Mouse (Mus musculus) ovary, postnatal 14 days (tissue): ENCODE data around the gene Ilkap.
A peak's percentile ranks its signal among the peaks of the same experiment; 100 is the strongest.

Experiments used
- DNase-seq: peaks from one replicate; pipeline ENCODE4 v3.0.0; 2022; ENCODE audit warnings: low spot score

Ilkap gene

GRCm38 (mm10) chr1:91398260-91399062 is at the start of gene Ilkap:
Gene Ilkap (minus strand): TSS chr1:91398815.
- peak; percentile 72 for DNase-seq

DNA sequence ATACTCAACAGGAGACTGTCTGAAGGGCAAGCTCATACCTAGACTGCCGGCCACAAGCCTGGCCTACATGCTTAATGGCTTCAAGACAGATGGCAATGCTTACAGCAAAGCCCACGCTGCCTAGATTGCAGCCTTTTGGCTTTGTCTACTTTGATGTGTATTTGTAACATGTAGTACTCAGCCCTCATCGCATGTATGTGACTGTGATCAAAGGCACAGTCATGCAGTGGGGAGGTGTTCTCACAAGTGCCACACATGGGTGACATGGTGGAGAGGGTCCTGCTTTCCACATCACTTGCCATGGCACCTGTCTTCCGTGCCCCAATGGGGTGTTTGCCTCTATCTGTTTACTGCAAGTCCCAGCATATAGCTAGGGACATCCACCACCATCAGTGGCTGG is 47.9 kb upstream of the Ilkap start:
- DNase-seq: no peak

DNA sequence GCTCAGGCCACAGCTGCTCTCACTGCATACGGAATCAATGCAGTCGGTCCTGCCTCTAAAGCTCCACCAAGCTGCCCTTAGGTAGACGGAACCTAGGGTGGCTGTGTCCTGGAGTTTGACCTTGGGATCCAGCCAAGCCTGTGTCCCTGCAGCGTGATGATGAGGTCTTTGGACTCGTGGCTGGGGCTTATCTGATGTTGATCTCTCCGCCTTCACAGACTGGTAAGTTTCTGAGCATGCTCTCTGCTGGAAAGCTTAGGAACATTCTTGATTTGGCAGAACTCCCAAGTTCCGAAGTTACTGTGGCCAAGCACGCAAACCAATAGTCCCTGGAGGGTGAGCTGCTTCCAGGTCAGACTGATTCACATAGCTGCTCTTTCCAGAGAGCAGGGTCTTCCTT is 47.4 kb upstream of the Ilkap start:
- DNase-seq: peak; percentile 44

DNA sequence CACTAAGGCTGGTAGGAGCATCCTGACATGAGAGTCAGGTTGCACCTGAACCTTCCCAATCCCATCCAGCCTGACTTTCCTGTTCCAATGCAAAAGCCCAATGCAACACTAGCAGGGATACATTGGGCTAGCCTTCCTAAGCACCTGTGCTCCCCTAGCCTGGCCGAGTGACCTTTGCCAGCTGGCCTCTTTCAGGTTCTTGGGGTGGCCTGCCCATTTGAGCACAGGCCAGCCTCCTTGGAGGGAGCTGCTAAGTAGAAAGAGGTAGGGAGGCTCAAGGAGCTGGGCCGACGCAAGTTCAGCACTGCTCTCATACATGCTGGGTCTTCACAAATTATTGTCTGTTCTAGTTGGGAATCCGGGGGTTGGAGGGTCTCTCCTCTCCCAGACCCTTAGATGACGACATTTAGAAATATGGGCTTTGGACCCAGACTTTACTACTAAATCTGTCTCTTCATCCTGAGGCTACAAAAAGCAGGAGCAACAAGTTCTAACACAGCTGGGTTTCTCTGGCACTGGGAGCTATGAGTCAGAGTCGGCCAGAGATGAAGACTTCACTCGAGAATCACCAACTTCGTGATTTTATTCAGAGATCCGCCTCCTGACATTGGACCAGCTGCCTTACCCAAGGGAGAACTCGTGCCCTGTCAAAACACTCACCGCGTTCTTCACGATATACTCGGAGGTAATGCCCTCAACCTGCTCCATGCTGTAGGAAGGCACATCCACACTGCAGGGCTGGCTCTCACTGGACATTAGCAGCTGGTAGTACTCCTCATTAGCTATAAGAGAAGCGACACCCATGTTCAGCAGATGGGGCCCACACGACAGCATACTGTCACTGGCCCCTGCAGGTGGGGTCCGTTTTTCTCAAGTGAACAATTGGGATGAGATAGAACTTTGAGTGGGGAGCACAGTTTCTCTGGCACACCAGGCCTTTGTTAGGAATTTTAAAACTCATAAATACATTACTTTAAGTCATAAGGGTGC is 46.5 kb upstream of the Ilkap start:
- no peak for DNase-seq

- no peak for DNase-seq
These were observed 43.9 kb upstream of the Ilkap start for GRCm38 (mm10) chr1:91442350-91442990.

GRCm38 (mm10) chr1:91441855-91442254 is 43.2 kb upstream of the Ilkap start:
- no peak for DNase-seq

- DNase-seq: no peak
These were observed 41.2 kb upstream of the Ilkap start for GRCm38 (mm10) chr1:91439776-91440175.

GRCm38 (mm10) chr1:91437573-91437972 is 39.0 kb upstream of the Ilkap start:
- no peak for DNase-seq

- DNase-seq: no peak
These were observed 38.4 kb upstream of the Ilkap start for GRCm38 (mm10) chr1:91437083-91437400.

DNA sequence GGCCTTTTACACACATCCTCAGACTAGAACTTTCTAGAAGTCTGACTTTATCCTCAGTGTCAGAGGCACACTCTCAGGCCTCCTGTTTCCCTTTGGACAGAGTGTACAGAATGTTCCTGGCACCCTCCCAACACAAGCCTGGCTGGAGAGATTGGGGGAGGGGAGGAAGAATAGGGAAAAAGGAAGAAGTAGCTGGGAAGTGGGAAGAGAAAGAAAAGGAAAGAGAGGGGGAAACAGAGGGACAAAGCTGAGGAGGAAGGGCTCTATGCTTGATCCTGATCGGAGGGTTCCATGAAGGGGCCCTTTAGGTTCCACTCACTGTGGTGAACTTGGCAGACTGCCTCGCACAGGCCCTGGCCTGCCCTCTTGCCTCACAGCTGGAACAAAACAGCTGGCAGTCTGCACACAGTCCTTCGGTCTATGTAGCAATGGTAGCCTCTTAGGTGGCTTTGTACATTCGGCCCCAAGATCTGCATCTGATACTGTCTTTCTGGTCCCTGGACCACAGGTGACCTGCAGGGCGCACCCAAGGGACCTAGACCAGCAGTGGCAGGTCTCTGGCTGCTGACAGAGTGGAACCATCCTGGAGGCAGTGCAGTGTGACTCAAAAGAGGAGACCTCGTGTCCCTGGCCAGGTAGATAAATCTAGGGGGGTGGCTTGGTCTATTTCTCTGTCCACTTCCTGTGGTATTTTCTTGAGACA is 37.9 kb upstream of the Ilkap start:
- peak; percentile 81 for DNase-seq

DNA sequence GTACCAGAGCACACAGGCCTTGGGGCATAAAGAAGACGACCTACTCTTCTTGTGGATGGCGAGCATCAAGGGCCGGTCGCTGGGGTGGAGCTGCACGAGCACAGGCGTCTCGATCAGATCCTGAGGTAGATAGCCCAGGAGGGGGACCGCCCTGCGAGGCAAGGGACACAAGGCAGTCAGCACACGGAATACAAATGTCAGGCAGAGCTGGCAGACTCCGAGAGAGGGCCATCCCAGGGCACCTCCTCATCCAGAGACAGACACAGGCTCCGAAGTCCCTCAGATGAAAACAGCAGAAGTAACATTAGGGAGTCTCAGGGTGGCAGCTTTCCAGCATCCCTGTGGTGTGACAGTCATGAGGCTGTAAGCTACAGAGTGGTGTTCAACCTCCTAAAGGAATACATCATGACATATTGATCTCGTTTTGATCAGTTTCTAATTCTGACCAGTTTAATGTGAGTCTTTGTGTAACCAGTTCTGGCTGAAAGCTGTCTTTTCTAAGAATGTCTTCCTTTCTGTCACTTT is 37.1 kb upstream of the Ilkap start:
- no peak for DNase-seq

DNA sequence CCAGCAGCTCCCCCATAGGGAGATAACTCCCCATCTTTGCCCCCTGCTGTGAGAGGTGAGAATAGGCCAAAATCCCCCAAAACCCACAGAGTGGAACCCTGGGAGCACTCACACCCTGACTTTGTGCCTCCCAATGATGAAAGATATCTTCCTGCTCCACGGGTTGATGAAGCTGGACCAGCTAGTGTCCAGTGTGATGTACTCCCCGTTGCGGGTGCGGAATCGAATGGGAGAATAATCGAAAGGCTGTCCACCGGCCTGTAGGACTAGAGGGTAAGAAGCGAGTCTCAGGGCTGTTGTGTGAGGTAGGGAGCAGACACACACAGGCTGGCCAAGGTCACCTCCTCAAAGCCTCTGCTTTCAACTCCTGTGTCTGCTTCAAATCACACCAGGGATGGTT is 36.3 kb upstream of the Ilkap start:
- DNase-seq: no peak

DNA sequence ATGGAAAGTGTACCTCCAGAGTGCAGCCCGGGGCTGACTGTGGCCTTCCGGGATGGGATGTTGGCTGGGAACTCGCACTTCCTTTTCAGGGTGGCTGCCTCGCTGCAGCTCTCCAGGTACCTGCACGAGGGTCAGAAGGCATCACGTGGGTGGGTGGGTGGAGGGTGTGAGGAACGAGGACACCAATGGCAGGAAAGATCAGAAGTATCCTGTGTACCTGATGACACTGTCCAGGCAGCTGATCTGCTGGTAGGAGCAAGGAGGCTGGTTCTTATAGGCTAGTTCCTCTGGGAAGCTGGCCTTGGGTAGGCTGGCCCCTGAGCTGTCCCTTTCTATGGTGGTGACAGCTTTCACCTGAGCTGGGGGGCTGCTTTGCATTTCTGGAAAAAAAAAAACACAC is 32.1 kb upstream of the Ilkap start:
- DNase-seq: no peak

DNA sequence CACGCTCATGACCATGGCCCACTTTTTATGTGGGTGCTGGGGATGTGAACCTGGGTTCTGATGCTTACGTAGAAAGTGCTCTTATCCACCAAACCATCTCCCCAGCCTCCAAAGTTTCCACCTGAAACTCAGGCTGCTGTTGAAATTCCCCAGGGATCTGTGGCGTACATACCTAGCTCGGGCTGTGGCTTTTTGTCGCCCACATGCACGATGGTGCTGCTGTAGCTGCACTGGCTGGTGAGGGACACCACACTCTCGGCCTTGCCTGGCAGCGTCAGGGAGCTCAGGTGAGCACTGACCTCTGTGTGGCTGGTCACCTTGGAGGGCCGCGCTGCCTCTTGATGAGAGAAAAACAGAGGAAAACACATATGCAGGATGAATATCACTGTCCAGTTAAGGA is 30.6 kb upstream of the Ilkap start:
- DNase-seq: no peak

GRCm38 (mm10) chr1:91428614-91429013 is 30.0 kb upstream of the Ilkap start:
- peak; percentile 78 for DNase-seq

GRCm38 (mm10) chr1:91426397-91426796 is 27.8 kb upstream of the Ilkap start:
- no peak for DNase-seq

GRCm38 (mm10) chr1:91420601-91421065 is 22.0 kb upstream of the Ilkap start:
- DNase-seq: no peak

DNA sequence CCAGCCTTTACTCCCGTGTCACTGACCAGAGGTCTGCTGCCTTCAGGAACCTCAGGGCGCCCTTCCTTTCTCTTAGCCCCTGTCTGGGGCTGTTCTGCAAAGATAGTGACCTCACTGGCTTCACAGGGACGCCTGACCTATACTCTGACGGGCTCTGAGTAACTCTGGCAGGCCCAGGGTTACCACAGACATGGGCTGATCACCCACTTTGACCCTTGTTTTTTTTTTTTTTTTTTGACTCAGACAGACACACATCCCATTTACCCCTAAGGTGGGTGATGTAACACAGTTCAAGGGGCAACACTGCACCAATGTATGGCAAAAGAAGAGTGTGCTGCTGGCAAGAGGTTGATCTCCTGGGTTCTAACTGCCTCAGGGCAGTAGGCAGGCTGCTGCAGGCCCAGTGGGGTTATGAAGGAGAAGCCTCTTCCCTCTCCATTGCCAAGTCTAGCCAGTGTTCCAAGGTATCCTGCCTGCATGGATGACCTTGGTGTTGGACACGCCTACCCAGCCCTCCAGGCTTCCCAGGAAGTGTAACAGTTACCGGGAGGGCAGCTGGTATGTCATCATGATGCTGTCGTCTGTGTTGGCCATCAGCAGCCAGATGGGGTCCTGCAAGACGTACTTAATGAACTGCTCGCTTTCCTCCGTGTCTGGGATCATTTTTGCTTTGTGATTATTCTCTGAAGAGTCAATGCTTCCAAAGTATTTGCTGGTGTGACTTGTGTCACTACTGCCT is 21.4 kb upstream of the Ilkap start:
- no peak for DNase-seq

GRCm38 (mm10) chr1:91417991-91418390 is 19.4 kb upstream of the Ilkap start:
- no peak for DNase-seq

GRCm38 (mm10) chr1:91415311-91415710 is 16.7 kb upstream of the Ilkap start:
- no peak for DNase-seq

GRCm38 (mm10) chr1:91414903-91415302 is 16.3 kb upstream of the Ilkap start:
- DNase-seq: no peak
